Mouse (Mus musculus): ENCODE data around the gene Rras2. TPM values are rescaled to one million over a fixed set of nuclear protein-coding genes. Genes with fewer than 3 reads are reported as not detected.

The Rras2 gene
- polyA plus RNA-seq, 1 experiment from 2014 or later, result 51.2 TPM

GRCm38 (mm10) chr7:114151036-114151780 is 33.6 kb upstream of the Rras2 start:
- no peaks in the 10 kb centered on the region for H3K36me3 ChIP-seq (ENCODE audit: insufficient read depth, low read length)
- no peak for TF ChIP-seq CTCF (IDR thresholded peaks at IDR 0.05; ENCODE audit: low read depth)
- no peak for DNase-seq (ENCODE audit: low spot score)
- H3K4me1 ChIP-seq (replicated peaks; ENCODE audit: insufficient read depth, low read length), result no peaks in the 10 kb centered on the region
- H3K9ac ChIP-seq (ENCODE audit: low read depth, low read length), result no peak overlapping the region
- WGBS, result 95% methylated on average over 5 of the region's 5 CpGs
- no peaks in the 10 kb centered on the region for H3K9me3 ChIP-seq (replicated peaks; ENCODE audit: low read length)
- H3K4me2 ChIP-seq (ENCODE audit: low read length), result no peak overlapping the region
- H3K27me3 ChIP-seq (ENCODE audit: insufficient read depth, low read length), result no peaks in the 10 kb centered on the region
- ATAC-seq (replicated peaks; ENCODE audit: low FRiP score, low read depth), result no peak
- no peak overlapping the region for H3K4me3 ChIP-seq (replicated peaks; ENCODE audit: low read depth, low read length)
- H3K27ac ChIP-seq, result no peak overlapping the region

GRCm38 (mm10) chr7:114149564-114149963 is 32.0 kb upstream of the Rras2 start:
- Histone ChIP-seq H3K4me1 (replicated peaks; ENCODE audit: insufficient read depth, low read length) (no peaks in the 10 kb centered on the region), H3K9ac (ENCODE audit: low read depth, low read length) (no peak overlapping the region), H3K27ac (no peak overlapping the region), H3K4me2 (ENCODE audit: low read length) (no peak overlapping the region), H3K9me3 (replicated peaks; ENCODE audit: low read length) (no peaks in the 10 kb centered on the region), H3K4me3 (replicated peaks; ENCODE audit: low read depth, low read length) (no peak overlapping the region), H3K36me3 (ENCODE audit: insufficient read depth, low read length) (no peaks in the 10 kb centered on the region), H3K27me3 (ENCODE audit: insufficient read depth, low read length) (no peaks in the 10 kb centered on the region)
- ATAC-seq (replicated peaks; ENCODE audit: low FRiP score, low read depth) (no peak), DNase-seq (ENCODE audit: low spot score) (no peak)
- WGBS, result 75% methylated on average over 6 of the region's 6 CpGs
- TF ChIP-seq CTCF (IDR thresholded peaks at IDR 0.05; ENCODE audit: low read depth), result no peak

GRCm38 (mm10) chr7:114149135-114149534 is 31.6 kb upstream of the Rras2 start:
- no peaks in the 10 kb centered on the region for H3K9me3 ChIP-seq (replicated peaks; ENCODE audit: low read length)
- H3K27me3 ChIP-seq (ENCODE audit: insufficient read depth, low read length), result no peaks in the 10 kb centered on the region
- H3K9ac ChIP-seq (ENCODE audit: low read depth, low read length), result no peak overlapping the region
- 31% methylated on average over 4 of the region's 4 CpGs for WGBS
- H3K4me2 ChIP-seq (ENCODE audit: low read length), result no peak overlapping the region
- TF ChIP-seq CTCF (IDR thresholded peaks at IDR 0.05; ENCODE audit: low read depth), result no peak
- H3K36me3 ChIP-seq (ENCODE audit: insufficient read depth, low read length), result no peaks in the 10 kb centered on the region
- no peaks in the 10 kb centered on the region for H3K4me1 ChIP-seq (replicated peaks; ENCODE audit: insufficient read depth, low read length)
- ATAC-seq (replicated peaks; ENCODE audit: low FRiP score, low read depth), result 0 out of 2 replicates have a peak, but pooled peaks have one; percentile 46
- H3K4me3 ChIP-seq (replicated peaks; ENCODE audit: low read depth, low read length), result no peak overlapping the region
- DNase-seq (ENCODE audit: low spot score), result peak; percentile 81
- no peak overlapping the region for H3K27ac ChIP-seq

- no peak overlapping the region for H3K4me2 ChIP-seq (ENCODE audit: low read length)
- ATAC-seq (replicated peaks; ENCODE audit: low FRiP score, low read depth) (no peak), DNase-seq (ENCODE audit: low spot score) (no peak)
- H3K27ac ChIP-seq, result no peak overlapping the region
- H3K9ac ChIP-seq (ENCODE audit: low read depth, low read length), result no peak overlapping the region
- no peaks in the 10 kb centered on the region for H3K4me1 ChIP-seq (replicated peaks; ENCODE audit: insufficient read depth, low read length)
- no peak overlapping the region for H3K4me3 ChIP-seq (replicated peaks; ENCODE audit: low read depth, low read length)
- WGBS, result 68% methylated on average over 3 of the region's 3 CpGs
- no peaks in the 10 kb centered on the region for H3K36me3 ChIP-seq (ENCODE audit: insufficient read depth, low read length)
- TF ChIP-seq CTCF (IDR thresholded peaks at IDR 0.05; ENCODE audit: low read depth), result no peak
- H3K9me3 ChIP-seq (replicated peaks; ENCODE audit: low read length), result no peaks in the 10 kb centered on the region
- H3K27me3 ChIP-seq (ENCODE audit: insufficient read depth, low read length), result no peaks in the 10 kb centered on the region
These were observed 28.3 kb upstream of the Rras2 start for GRCm38 (mm10) chr7:114145841-114146240.

- WGBS, result 58% methylated on average over 10 of the region's 10 CpGs
- H3K27ac ChIP-seq, result 0 out of 2 replicates have a peak overlapping the region, but pooled peaks have one; percentile 31
These were observed 24.7 kb upstream of the Rras2 start for GRCm38 (mm10) chr7:114142151-114142798.

GRCm38 (mm10) chr7:114140026-114140425 is 22.4 kb upstream of the Rras2 start:
- H3K9me3 ChIP-seq (replicated peaks; ENCODE audit: low read length), result no peaks in the 10 kb centered on the region
- no peaks in the 10 kb centered on the region for H3K27me3 ChIP-seq (ENCODE audit: insufficient read depth, low read length)
- no peak overlapping the region for H3K27ac ChIP-seq
- 0 out of 2 replicates have a peak, but pooled peaks cover 2% of the 10 kb centered on the region for H3K4me1 ChIP-seq (replicated peaks; ENCODE audit: insufficient read depth, low read length)
- H3K36me3 ChIP-seq (ENCODE audit: insufficient read depth, low read length), result no peaks in the 10 kb centered on the region
- H3K4me2 ChIP-seq (ENCODE audit: low read length), result no peak overlapping the region
- DNase-seq (ENCODE audit: low spot score) (no peak), ATAC-seq (replicated peaks; ENCODE audit: low FRiP score, low read depth) (no peak)
- no peak overlapping the region for H3K4me3 ChIP-seq (replicated peaks; ENCODE audit: low read depth, low read length)
- no peak overlapping the region for H3K9ac ChIP-seq (ENCODE audit: low read depth, low read length)
- no peak for TF ChIP-seq CTCF (IDR thresholded peaks at IDR 0.05; ENCODE audit: low read depth)
- 87% methylated on average over 7 of the region's 7 CpGs for WGBS

More at GRCm38 (mm10) chr7:114142151-114142798, 24.7 kb upstream of the Rras2 start:
- ATAC-seq (replicated peaks; ENCODE audit: low FRiP score, low read depth) (no peak), DNase-seq (ENCODE audit: low spot score) (peak; percentile 18)
- H3K4me1 ChIP-seq (replicated peaks; ENCODE audit: insufficient read depth, low read length), result no peaks in the 10 kb centered on the region
- TF ChIP-seq CTCF (IDR thresholded peaks at IDR 0.05; ENCODE audit: low read depth), result no peak
- H3K4me3 ChIP-seq (replicated peaks; ENCODE audit: low read depth, low read length), result no peak overlapping the region
- no peak overlapping the region for H3K9ac ChIP-seq (ENCODE audit: low read depth, low read length)
- H3K9me3 ChIP-seq (replicated peaks; ENCODE audit: low read length), result no peaks in the 10 kb centered on the region
- no peak overlapping the region for H3K4me2 ChIP-seq (ENCODE audit: low read length)
- H3K36me3 ChIP-seq (ENCODE audit: insufficient read depth, low read length), result no peaks in the 10 kb centered on the region
- H3K27me3 ChIP-seq (ENCODE audit: insufficient read depth, low read length), result no peaks in the 10 kb centered on the region
